Mouse (Mus musculus) E14TG2a.4 (cell line): ENCODE measurements around the gene Ctnnd2.

Experiments
- CTCF ChIP-seq: conservative IDR thresholded peaks from 2 replicates; pipeline ENCODE4 v1.5.1; 2014; ENCODE audit warnings: low read length
- NANOG ChIP-seq: IDR thresholded peaks from 2 replicates; pipeline ENCODE4 v1.6.1; 2014; ENCODE audit warnings: borderline replicate concordance, low read length, mixed read lengths

DNA sequence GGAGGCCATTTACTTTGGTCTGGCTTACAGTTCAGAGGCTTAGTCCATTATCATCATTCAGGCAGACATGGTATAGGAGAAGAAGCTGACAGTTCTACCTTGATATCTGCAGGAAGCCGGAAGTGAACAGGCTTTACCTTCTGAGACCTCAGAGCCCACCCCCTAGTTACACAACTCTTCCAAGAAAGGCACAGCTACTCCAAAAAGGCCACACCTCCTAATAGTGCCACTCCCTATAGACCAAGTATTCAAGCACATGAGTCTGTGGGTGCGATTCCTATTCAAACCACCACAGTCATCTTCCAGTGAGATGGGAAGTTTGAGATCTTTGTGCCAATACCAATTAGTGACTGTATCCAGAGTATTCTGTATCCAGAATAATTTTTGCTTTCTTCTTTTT lies 28.8 kb downstream of the Ctnnd2 start:
- TF ChIP-seq CTCF (no peak), NANOG (no peak)
